Mouse (Mus musculus) midbrain, embryonic 11.5 days (tissue): ENCODE measurements around the gene Bik. TPM values are rescaled to one million over a fixed set of nuclear protein-coding genes. Genes with fewer than 3 reads are reported as not detected.

Source experiments
- ATAC-seq: fragments of 200-750 bp; cut with Nextera tagmentation; 2 replicates; pipeline ENCODE4 v1.8.0; 2017; ENCODE audit warnings: moderate TSS enrichment, moderate library complexity; ENCODE audit not compliant: low FRiP score
- DNase-seq: peaks from one replicate; pipeline ENCODE4 v3.0.0; 2015; ENCODE audit warnings: low spot score; ENCODE audit errors: missing footprints
- H3K27ac ChIP-seq: fragments of 300-500 bp; sonication (generic); 2 replicates; pipeline ENCODE4 v1.5.1; 2014; ENCODE audit warnings: low read depth, low read length
- H3K27me3 ChIP-seq: fragments of 300-500 bp; sonication (generic); 2 replicates; pipeline ENCODE4 v1.6.1; 2014; ENCODE audit warnings: mild to moderate bottlenecking, low read length, moderate library complexity, mixed read lengths; ENCODE audit not compliant: control insufficient read depth, insufficient read depth
- H3K36me3 ChIP-seq: fragments of 300-500 bp; sonication (generic); 2 replicates; pipeline ENCODE4 v1.6.1; 2014; ENCODE audit warnings: mild to moderate bottlenecking, low read length, moderate library complexity, mixed read lengths; ENCODE audit not compliant: control insufficient read depth, insufficient read depth
- H3K4me1 ChIP-seq: fragments of 300-500 bp; sonication (generic); 2 replicates; pipeline ENCODE4 v1.6.1; 2014; ENCODE audit warnings: low read length; ENCODE audit not compliant: control insufficient read depth, insufficient read depth
- H3K4me2 ChIP-seq: fragments of 300-500 bp; sonication (generic); 2 replicates; pipeline ENCODE4 v1.6.1; 2014; ENCODE audit warnings: mild to moderate bottlenecking, moderate library complexity
- H3K4me3 ChIP-seq: fragments of 300-500 bp; sonication (generic); 2 replicates; pipeline ENCODE4 v1.5.1; 2014; ENCODE audit warnings: low read depth, low read length
- H3K9ac ChIP-seq: fragments of 300-500 bp; sonication (generic); 2 replicates; pipeline ENCODE4 v1.6.1; 2014; ENCODE audit warnings: low read length
- H3K9me3 ChIP-seq: fragments of 300-500 bp; sonication (generic); 2 replicates; pipeline ENCODE4 v1.6.1; 2016; ENCODE audit warnings: low read length; ENCODE audit not compliant: control insufficient read depth
- whole genome bisulfite sequencing: fragments of 180-500 bp; shearing (Covaris S2); extraction: QIAGEN DNeasy Blood & Tissue Kit; methylation state at CpG from one replicate; pipeline ENCODE4 v1.1.7; 2014; 5-methylcytosine and 5-hydroxymethylcytosine counted together
- polyA plus RNA-seq: library from polyadenylated mRNA; unstranded; fragments of >200 nt; fragmentation: Nextera tagmentation; extraction: Ambion mirVana; gene quantifications from 2 replicates; pipeline ENCODE4 v1.2.1, GENCODE M21; 2014

Bik gene
- polyA plus RNA-seq, 1 experiment from 2014 or later = 2.8 TPM

GRCm38 (mm10) chr15:83523638-83524332 lies 2.9 kb upstream of the Bik start:
- Histone ChIP-seq H3K27ac (peak overlapping the region; percentile 36; the same call in 1 of the 2 replicates), H3K4me1 (peaks cover 20% of the 10 kb centered on the region), H3K36me3 (no peaks in the 10 kb centered on the region), H3K4me2 (no peak overlapping the region), H3K4me3 (no peak overlapping the region), H3K9ac (peak overlapping the region; percentile 10; the same call in 1 of the 2 replicates), H3K9me3 (no peaks in the 10 kb centered on the region), H3K27me3 (peaks cover 28% of the 10 kb centered on the region)
- WGBS = 60% methylated on average over 14 of the region's 14 CpGs
- DNase-seq = no peak
- ATAC-seq = 0 out of 2 replicates have a peak, but pooled peaks have one; percentile 47

- H3K27me3 ChIP-seq = peaks cover 28% of the 10 kb centered on the region
- no peaks in the 10 kb centered on the region for H3K9me3 ChIP-seq
- DNase-seq = no peak
- H3K4me2 ChIP-seq = no peak overlapping the region
- H3K27ac ChIP-seq = no peak overlapping the region
- WGBS = 83% methylated on average over 3 of the region's 3 CpGs
- H3K9ac ChIP-seq = no peak overlapping the region
- H3K36me3 ChIP-seq = no peaks in the 10 kb centered on the region
- H3K4me1 ChIP-seq = peaks cover 20% of the 10 kb centered on the region
- H3K4me3 ChIP-seq = no peak overlapping the region
- no peak for ATAC-seq
Observed at GRCm38 (mm10) chr15:83524333-83524729, 2.3 kb upstream of the Bik start.

GRCm38 (mm10) chr15:83527092-83527437 lies 403 bp downstream of the Bik start:
- H3K27me3 ChIP-seq = peaks cover 28% of the 10 kb centered on the region
- ATAC-seq (no peak), DNase-seq (no peak)
- H3K9me3 ChIP-seq = no peaks in the 10 kb centered on the region
- WGBS = under 1% methylated on average over 26 of the region's 26 CpGs
- H3K36me3 ChIP-seq = no peaks in the 10 kb centered on the region
- H3K9ac ChIP-seq = peak overlapping the region; percentile 62
- peak overlapping the region; percentile 96 for H3K4me2 ChIP-seq
- H3K4me1 ChIP-seq = peaks cover 20% of the 10 kb centered on the region
- H3K4me3 ChIP-seq = peak overlapping the region; percentile 55
- H3K27ac ChIP-seq = no peak overlapping the region

GRCm38 (mm10) chr15:83527747-83528146 lies 1.1 kb downstream of the Bik start:
- no peak overlapping the region for H3K9ac ChIP-seq
- no peak for DNase-seq
- H3K27ac ChIP-seq = no peak overlapping the region
- H3K4me2 ChIP-seq = no peak overlapping the region; the same call in 1 of the 2 replicates
- 64% methylated on average over 2 of the region's 2 CpGs for WGBS
- ATAC-seq = no peak
- no peak overlapping the region for H3K4me3 ChIP-seq
- peaks cover 28% of the 10 kb centered on the region for H3K27me3 ChIP-seq
- no peaks in the 10 kb centered on the region for H3K36me3 ChIP-seq
- H3K4me1 ChIP-seq = peaks cover 20% of the 10 kb centered on the region
- no peaks in the 10 kb centered on the region for H3K9me3 ChIP-seq

- Histone ChIP-seq H3K27ac (no peak overlapping the region), H3K9ac (no peak overlapping the region), H3K27me3 (peaks cover 28% of the 10 kb centered on the region), H3K9me3 (no peaks in the 10 kb centered on the region), H3K4me3 (no peak overlapping the region), H3K4me2 (no peak overlapping the region), H3K36me3 (no peaks in the 10 kb centered on the region), H3K4me1 (peaks cover 13% of the 10 kb centered on the region; the same call in 1 of the 2 replicates)
- ATAC-seq (no peak), DNase-seq (no peak)
- WGBS = 77% methylated on average over 4 of the region's 4 CpGs
Observed at GRCm38 (mm10) chr15:83528892-83529291, 2.2 kb downstream of the Bik start.

DNA sequence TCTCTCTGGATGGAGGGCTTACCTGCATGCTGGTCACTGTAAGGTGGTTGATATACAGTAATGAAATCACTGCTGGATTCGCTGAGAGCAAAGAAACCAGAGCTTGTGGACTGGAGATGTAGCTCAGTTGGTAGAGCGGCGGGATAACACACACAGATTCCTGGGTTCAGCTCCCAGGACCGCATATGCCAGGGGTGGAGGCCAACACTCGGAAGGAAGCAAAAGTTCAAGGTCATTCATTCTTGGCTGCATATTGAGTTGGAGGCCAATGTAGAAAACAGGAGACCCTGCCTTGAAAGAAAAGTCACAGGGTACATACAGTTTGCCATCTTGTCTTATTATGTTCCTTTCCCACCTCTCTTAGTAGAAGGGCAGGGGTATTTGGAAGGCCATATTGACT lies 3.1 kb downstream of the Bik start:
- no peak overlapping the region for H3K4me3 ChIP-seq
- H3K9ac ChIP-seq = no peak overlapping the region
- H3K36me3 ChIP-seq = no peaks in the 10 kb centered on the region
- WGBS = 84% methylated on average over 5 of the region's 5 CpGs
- DNase-seq = no peak
- peaks cover 13% of the 10 kb centered on the region; the same call in 1 of the 2 replicates for H3K4me1 ChIP-seq
- H3K4me2 ChIP-seq = no peak overlapping the region
- H3K27ac ChIP-seq = no peak overlapping the region
- peaks cover 28% of the 10 kb centered on the region for H3K27me3 ChIP-seq
- no peaks in the 10 kb centered on the region for H3K9me3 ChIP-seq
- no peak for ATAC-seq

DNA sequence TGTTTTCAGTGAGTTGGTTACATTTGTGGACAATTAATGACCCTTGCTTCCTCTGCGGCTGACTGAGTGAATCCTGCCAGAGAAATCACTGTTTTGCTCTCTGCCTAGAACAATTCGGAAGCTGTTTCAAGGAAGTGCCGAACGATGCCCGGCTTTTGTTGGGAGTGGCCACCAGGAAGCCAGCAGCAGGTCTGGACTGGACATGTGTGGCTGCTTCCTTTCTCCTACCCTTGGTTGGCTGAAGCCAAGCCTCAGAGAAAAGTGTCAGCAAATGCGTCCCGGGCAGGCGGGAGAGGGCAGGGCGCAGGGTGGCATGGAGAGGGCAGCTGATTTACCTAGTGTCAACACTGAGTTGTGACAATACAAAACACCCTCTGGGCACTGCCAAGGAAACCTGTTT lies 3.6 kb downstream of the Bik start:
- H3K36me3 ChIP-seq = no peaks in the 10 kb centered on the region
- 86% methylated on average over 9 of the region's 9 CpGs for WGBS
- H3K27ac ChIP-seq = no peak overlapping the region
- H3K4me1 ChIP-seq = peaks cover 13% of the 10 kb centered on the region; the same call in 1 of the 2 replicates
- DNase-seq = no peak
- ATAC-seq = no peak
- no peak overlapping the region for H3K4me3 ChIP-seq
- H3K4me2 ChIP-seq = no peak overlapping the region
- H3K9ac ChIP-seq = no peak overlapping the region
- peaks cover 28% of the 10 kb centered on the region for H3K27me3 ChIP-seq
- H3K9me3 ChIP-seq = no peaks in the 10 kb centered on the region

DNA sequence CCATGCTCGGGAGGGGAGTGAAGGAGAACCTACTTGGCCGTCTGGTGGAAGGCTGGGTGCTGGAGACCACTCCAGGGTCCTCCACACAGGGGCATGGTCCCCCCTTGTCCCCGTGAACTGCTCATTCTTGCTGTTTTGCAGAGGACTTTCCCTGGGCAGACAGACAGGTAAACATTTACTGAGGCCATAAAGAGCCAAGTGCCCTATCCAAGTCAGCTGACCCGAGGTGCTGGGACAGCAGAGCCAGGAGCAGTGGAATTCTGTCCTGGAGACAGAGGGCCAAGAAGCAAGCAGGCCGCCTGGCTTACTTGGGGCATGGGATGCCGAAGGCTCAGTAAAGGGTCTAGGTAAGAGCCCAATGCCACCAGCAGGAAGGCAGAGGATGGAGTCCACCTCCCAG lies 4.0 kb downstream of the Bik start:
- Histone ChIP-seq H3K4me1 (peaks cover 10% of the 10 kb centered on the region; the same call in 1 of the 2 replicates), H3K36me3 (no peaks in the 10 kb centered on the region), H3K27me3 (peaks cover 25% of the 10 kb centered on the region), H3K4me3 (no peak overlapping the region), H3K9me3 (no peaks in the 10 kb centered on the region), H3K4me2 (no peak overlapping the region), H3K27ac (no peak overlapping the region), H3K9ac (no peak overlapping the region)
- 82% methylated on average over 6 of the region's 6 CpGs for WGBS
- ATAC-seq (no peak), DNase-seq (no peak)

DNA sequence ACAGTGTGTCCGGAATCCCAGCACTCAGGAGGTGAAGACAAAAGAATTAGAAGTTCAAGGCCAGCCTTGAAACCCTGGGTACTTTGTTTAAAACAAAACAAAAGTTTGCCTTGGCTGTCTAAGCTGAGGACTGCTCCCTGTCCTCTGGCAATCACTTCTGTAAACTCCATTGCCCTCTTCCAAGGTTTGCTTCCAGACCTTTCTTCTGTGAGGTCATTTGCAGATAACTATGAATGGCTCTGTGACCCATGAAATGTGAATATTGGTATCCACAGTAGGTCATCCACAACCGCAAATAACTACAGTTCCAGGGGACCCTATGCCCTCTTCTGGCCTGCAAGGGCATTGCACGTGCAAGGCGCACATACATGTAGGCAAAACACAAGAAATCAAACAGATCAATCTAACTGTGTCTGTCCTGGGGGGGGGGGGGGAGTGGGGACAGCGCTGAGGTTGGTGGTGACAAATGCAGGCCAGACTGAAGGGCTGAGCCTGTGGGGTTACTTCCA lies 5.4 kb downstream of the Bik start:
- WGBS = 74% methylated on average over 5 of the region's 5 CpGs
- H3K27me3 ChIP-seq = peaks cover 15% of the 10 kb centered on the region
- no peak overlapping the region for H3K27ac ChIP-seq
- no peaks in the 10 kb centered on the region for H3K9me3 ChIP-seq
- no peak overlapping the region for H3K4me3 ChIP-seq
- H3K4me1 ChIP-seq = peaks cover 3% of the 10 kb centered on the region; the same call in 1 of the 2 replicates
- ATAC-seq = no peak
- H3K9ac ChIP-seq = no peak overlapping the region
- no peaks in the 10 kb centered on the region for H3K36me3 ChIP-seq
- no peak for DNase-seq
- H3K4me2 ChIP-seq = no peak overlapping the region
